Mouse (Mus musculus) hindlimb bud, embryonic 11.5 days (tissue): ENCODE measurements at regions not wholly inside any gene's neighbourhood (a gene's known extent, or its start where the extent isn't known, plus 50 kb on each side); places are given as distances from the start of the nearest gene placed in this dataset.
"Not testable (repeated sequence)": the region's sequence is repeated elsewhere in the genome, so short reads cannot be mapped to it uniquely, and the experiment has no call there.

Experiments
- DNase-seq: peaks from one replicate; pipeline ENCODE4 v3.0.0-alpha.2; 2012; ENCODE audit warnings: low read depth, low spot score; ENCODE audit errors: extremely low spot score

- DNase-seq = not testable (repeated sequence)
These were observed 335.3 kb upstream of the Ccng1 start for GRCm38 (mm10) chr11:41090391-41090900.

GRCm38 (mm10) chr11:41063570-41063969 lies 308.5 kb upstream of the Ccng1 start:
- DNase-seq = no peak

- DNase-seq = no peak
These were observed 302.7 kb upstream of the Ccng1 start for GRCm38 (mm10) chr11:41057796-41058195.

GRCm38 (mm10) chr11:41030018-41030417 lies 274.9 kb upstream of the Ccng1 start:
- DNase-seq = no peak

- no peak for DNase-seq
These were observed 255.0 kb upstream of the Ccng1 start for GRCm38 (mm10) chr11:41010096-41010495.

- DNase-seq = no peak
These were observed 217.7 kb upstream of the Ccng1 start for GRCm38 (mm10) chr11:40972806-40973205.

- peak; percentile 50 for DNase-seq
These were observed 172.1 kb upstream of the Ccng1 start for GRCm38 (mm10) chr11:40927168-40927567.

GRCm38 (mm10) chr11:40891485-40891884 lies 136.4 kb upstream of the Ccng1 start:
- DNase-seq = no peak

GRCm38 (mm10) chr11:40884509-40884908 lies 129.4 kb upstream of the Ccng1 start:
- DNase-seq = no peak

- DNase-seq = no peak
These were observed 124.5 kb upstream of the Ccng1 start for GRCm38 (mm10) chr11:40879589-40879988.

GRCm38 (mm10) chr11:40873002-40873401 lies 117.9 kb upstream of the Ccng1 start:
- no peak for DNase-seq

GRCm38 (mm10) chr11:40865694-40866093 lies 110.6 kb upstream of the Ccng1 start:
- DNase-seq = peak; percentile 54

GRCm38 (mm10) chr11:40851361-40851760 lies 96.2 kb upstream of the Ccng1 start:
- DNase-seq = no peak

- DNase-seq = no peak
These were observed 95.6 kb upstream of the Ccng1 start for GRCm38 (mm10) chr11:40850652-40851092.

GRCm38 (mm10) chr11:40846586-40846985 lies 91.5 kb upstream of the Ccng1 start:
- DNase-seq = no peak

- DNase-seq = no peak
These were observed 80.3 kb upstream of the Ccng1 start for GRCm38 (mm10) chr11:40835393-40835792.
